ENCODE assay signal across 26 mouse cellular contexts in the genomic region with DNA sequence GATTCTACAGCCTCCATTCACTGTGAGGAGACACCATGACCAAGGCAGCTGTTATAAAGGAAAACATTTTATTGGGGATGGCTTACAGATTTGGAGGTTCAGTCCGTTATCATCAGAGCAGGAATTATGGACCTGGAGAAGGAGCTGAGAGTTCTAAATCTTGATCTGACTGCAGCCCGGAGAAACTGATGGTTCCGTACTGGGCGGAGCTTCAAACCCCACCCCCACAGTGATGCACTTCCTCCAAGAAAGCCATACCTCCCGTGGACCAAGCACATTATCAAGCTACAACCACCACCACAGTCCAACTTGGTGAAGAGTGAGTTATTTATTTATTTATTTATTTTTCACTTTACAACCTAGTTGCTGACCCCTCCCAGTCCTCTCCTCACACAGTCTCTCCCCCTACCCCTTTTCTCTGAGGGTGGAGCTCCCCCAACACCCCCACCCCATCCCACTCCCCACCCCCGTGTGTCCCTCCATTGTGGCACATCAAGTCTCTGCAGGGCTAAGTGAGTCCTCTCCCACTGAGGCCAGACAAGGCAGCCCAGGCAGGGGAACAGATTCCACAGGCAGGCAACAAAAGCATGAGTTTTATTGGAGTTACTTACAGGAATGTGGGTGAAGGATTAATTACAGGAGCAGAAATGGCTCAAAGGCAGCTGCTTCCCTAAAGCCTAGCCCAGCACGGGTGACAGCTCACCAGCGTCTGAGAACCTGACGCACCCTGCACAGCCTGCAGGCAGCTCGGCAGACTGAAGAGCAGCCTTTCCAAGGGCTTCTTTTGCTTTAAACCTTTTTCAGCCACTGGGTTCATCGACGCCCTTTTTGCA.
DNase-seq lines count a peak whose midpoint lies in the region; ATAC-seq and TF ChIP-seq lines count a peak whose summit lies in the region.
"Had no signal": no experiment of that assay in that cellular context is flagged by ENCODE, and none has a peak within 500 bp of the region (broad histone marks: within the 10 kb centered on the region; RNA-seq: fewer than 3 reads in every experiment).

No protein-coding gene starts in this region.

- 63% methylated on average over 12 of the region's 12 CpGs for WGBS in forebrain, embryonic 12.5 days
- 76% methylated on average over 12 of the region's 12 CpGs for WGBS in forebrain, embryonic 10.5 days
- 63% methylated on average over 12 of the region's 12 CpGs for WGBS in midbrain, embryonic 12.5 days
- 59% methylated on average over 12 of the region's 12 CpGs for WGBS in midbrain, embryonic 16.5 days

- no peak for TF ChIP-seq CTCF in CH12.LX (conservative IDR thresholded peaks at IDR 0.05 in 1 of 2, IDR thresholded peaks at IDR 0.05 in 1 of 2; ENCODE audit: low read depth in 2 of 2, low read length in 2 of 2)

- in situ Hi-C loops in CH12.LX (cut with MboI; ENCODE audit: low pct_ligation_motif_present, low pct_unique_long_range_greater_than_20kb, low sequenced_read_pairs): no loop called here

- TF ChIP-seq POLR2A in CH12.LX (IDR thresholded peaks at IDR 0.05; ENCODE audit: low read depth, low read length): peak; percentile 83

- H3K79me2 ChIP-seq in CH12.LX (replicated peaks; ENCODE audit: control insufficient read depth, extremely low read depth, insufficient read depth, poor library complexity, severe bottlenecking): no peaks in the 10 kb centered on the region

- H3K9ac ChIP-seq in forebrain, embryonic 12.5 days: no peak overlapping the region
- H3K9ac ChIP-seq in midbrain, embryonic 12.5 days (replicated peaks): no peak overlapping the region
- no peak overlapping the region for H3K9ac ChIP-seq in midbrain, embryonic 16.5 days (ENCODE audit: low read depth, low read length)
- H3K9ac ChIP-seq in CH12.LX (ENCODE audit: insufficient read depth, low read depth): peak overlapping the region; percentile 61
- H3K9ac ChIP-seq: heart, embryonic 15.5 days; intestine, embryonic 15.5 days; liver, embryonic 15.5 days; lung, embryonic 14.5 days had no signal

- no peak for TF ChIP-seq EP300 in CH12.LX (IDR thresholded peaks at IDR 0.05; ENCODE audit: low read length)

- no peaks in the 10 kb centered on the region for H3K36me3 ChIP-seq in forebrain, embryonic 12.5 days (replicated peaks)
- no peaks in the 10 kb centered on the region for H3K36me3 ChIP-seq in forebrain, embryonic 10.5 days (replicated peaks)
- H3K36me3 ChIP-seq in midbrain, embryonic 12.5 days: no peaks in the 10 kb centered on the region
- H3K36me3 ChIP-seq in midbrain, embryonic 16.5 days (ENCODE audit: control insufficient read depth, insufficient read depth, low read length): no peaks in the 10 kb centered on the region
- H3K36me3 ChIP-seq in CH12.LX (replicated peaks in 1 of 2; ENCODE audit: control insufficient read depth in 1 of 2, insufficient read depth in 1 of 2, low read length in 1 of 2): peaks cover 0 to 18% of the 10 kb centered on the region in 2 experiments
- H3K36me3 ChIP-seq: G1E; heart, embryonic 15.5 days; intestine, embryonic 15.5 days; liver, embryonic 15.5 days; midbrain, embryonic 10.5 days had no signal

- no peak overlapping the region for H3K4me3 ChIP-seq in forebrain, embryonic 12.5 days (replicated peaks)
- no peak overlapping the region for H3K4me3 ChIP-seq in forebrain, embryonic 10.5 days
- H3K4me3 ChIP-seq in midbrain, embryonic 12.5 days: no peak overlapping the region
- H3K4me3 ChIP-seq in midbrain, embryonic 16.5 days (ENCODE audit: low read depth, low read length): no peak overlapping the region
- H3K4me3 ChIP-seq in CH12.LX (replicated peaks in 1 of 3; ENCODE audit: low read depth in 2 of 3, low read length in 2 of 3, poor library complexity in 1 of 3): peak overlapping the region; percentile 62 to 89 (median 62)
- H3K4me3 ChIP-seq: heart, embryonic 15.5 days; intestine, embryonic 15.5 days; liver, embryonic 15.5 days; midbrain, embryonic 10.5 days had no signal

- dilution Hi-C loops in CH12.LX (cut with MboI; ENCODE audit: extremely low pct_ligation_motif_present, extremely low pct_unique_long_range_greater_than_20kb, low sequenced_read_pairs): no loop called here

- no peak for TF ChIP-seq RAD21 in CH12.LX (IDR thresholded peaks at IDR 0.05; ENCODE audit: low read depth, low read length)

- no peak overlapping the region for H3K4me2 ChIP-seq in forebrain, embryonic 12.5 days
- no peak overlapping the region for H3K4me2 ChIP-seq in midbrain, embryonic 12.5 days (replicated peaks)
- no peak overlapping the region for H3K4me2 ChIP-seq in midbrain, embryonic 16.5 days (ENCODE audit: low read length)
- H3K4me2 ChIP-seq in CH12.LX (ENCODE audit: insufficient read depth, low read depth, poor library complexity, severe bottlenecking): peak overlapping the region; percentile 96
- H3K4me2 ChIP-seq: heart, embryonic 15.5 days; intestine, embryonic 15.5 days; liver, embryonic 15.5 days; lung, embryonic 14.5 days had no signal

- H3K27ac ChIP-seq in forebrain, embryonic 12.5 days: no peak overlapping the region
- no peak overlapping the region for H3K27ac ChIP-seq in forebrain, embryonic 10.5 days
- H3K27ac ChIP-seq in midbrain, embryonic 12.5 days (replicated peaks): no peak overlapping the region
- no peak overlapping the region for H3K27ac ChIP-seq in midbrain, embryonic 16.5 days (ENCODE audit: low read length)
- no peak overlapping the region for H3K27ac ChIP-seq in CH12.LX (ENCODE audit: insufficient read depth, low read depth)
- H3K27ac ChIP-seq: heart, embryonic 15.5 days; intestine, embryonic 15.5 days; liver, embryonic 15.5 days; midbrain, embryonic 10.5 days had no signal

- DNase-seq in forebrain, embryonic 10.5 days (ENCODE audit: extremely low spot score, low spot score): no peak
- DNase-seq in CH12.LX (ENCODE audit: extremely low read depth) (peak; percentile 86), R1 (ENCODE audit: low read depth, low spot score) (peak; percentile 62)
- no peak for DNase-seq in cerebellum, adult 8-10 months
- DNase-seq in adrenal gland, adult 2 months: no peak
- DNase-seq: adrenal gland, postnatal 25 days; cerebellum, adult 18-20 months; cerebellum, postnatal 14 days; gastrocnemius, postnatal 10 days; kidney, adult 2 months; kidney, postnatal 14 days; lung, embryonic 14.5 days; lung, postnatal 14 days; right cerebral cortex, postnatal 25 days; thymus, postnatal 14 days had no signal

- no peaks in the 10 kb centered on the region for H3K9me3 ChIP-seq in forebrain, embryonic 12.5 days
- no peaks in the 10 kb centered on the region for H3K9me3 ChIP-seq in forebrain, embryonic 10.5 days
- H3K9me3 ChIP-seq in midbrain, embryonic 12.5 days: no peaks in the 10 kb centered on the region
- no peaks in the 10 kb centered on the region for H3K9me3 ChIP-seq in midbrain, embryonic 16.5 days (replicated peaks; ENCODE audit: control insufficient read depth, low read length, poor library complexity, severe bottlenecking)
- peaks cover 2% of the 10 kb centered on the region for H3K9me3 ChIP-seq in CH12.LX (replicated peaks; ENCODE audit: low read length)
- H3K9me3 ChIP-seq: heart, embryonic 15.5 days; intestine, embryonic 15.5 days; liver, embryonic 15.5 days; midbrain, embryonic 10.5 days had no signal

- H3K4me1 ChIP-seq in forebrain, embryonic 12.5 days: no peaks in the 10 kb centered on the region
- H3K4me1 ChIP-seq in forebrain, embryonic 10.5 days: peaks cover 12% of the 10 kb centered on the region
- H3K4me1 ChIP-seq in midbrain, embryonic 12.5 days: peaks cover 4% of the 10 kb centered on the region; the same call in 1 of the 2 replicates
- no peaks in the 10 kb centered on the region for H3K4me1 ChIP-seq in midbrain, embryonic 16.5 days (ENCODE audit: control insufficient read depth, insufficient read depth, low read length)
- H3K4me1 ChIP-seq in CH12.LX (ENCODE audit: control insufficient read depth in 1 of 2, insufficient read depth in 2 of 2): peaks cover 0 to 10% of the 10 kb centered on the region in 2 experiments; a peak in 2 of 4 replicates
- H3K4me1 ChIP-seq: intestine, embryonic 15.5 days; liver, embryonic 15.5 days; midbrain, embryonic 10.5 days had no signal

- H3K27me3 ChIP-seq in forebrain, embryonic 12.5 days: no peaks in the 10 kb centered on the region
- H3K27me3 ChIP-seq in forebrain, embryonic 10.5 days (ENCODE audit: poor library complexity, severe bottlenecking): no peaks in the 10 kb centered on the region
- H3K27me3 ChIP-seq in midbrain, embryonic 12.5 days: no peaks in the 10 kb centered on the region
- H3K27me3 ChIP-seq in midbrain, embryonic 16.5 days (ENCODE audit: control insufficient read depth, insufficient read depth, low read depth, low read length): no peaks in the 10 kb centered on the region
- no peaks in the 10 kb centered on the region for H3K27me3 ChIP-seq in CH12.LX (replicated peaks)
- H3K27me3 ChIP-seq: heart, embryonic 15.5 days; intestine, embryonic 15.5 days; liver, embryonic 15.5 days; Patski had no signal

- ATAC-seq in forebrain, embryonic 12.5 days (ENCODE audit: low FRiP score): 0 out of 2 replicates have a peak, but pooled peaks have one; percentile 49
- 0 out of 2 replicates have a peak, but pooled peaks have one; percentile 27 for ATAC-seq in midbrain, embryonic 12.5 days (ENCODE audit: low FRiP score, low read depth)
- no peak for ATAC-seq in midbrain, embryonic 16.5 days
- ATAC-seq: CD4-positive, CD25-positive, alpha-beta regulatory T cell, adult 4 months; hindbrain, embryonic 16.5 days; intestine, embryonic 15.5 days; Patski had no signal

TF ChIP-seq in CH12.LX, 34 proteins besides CTCF, POLR2A, EP300 and RAD21 (continues in another document):
- TF ChIP-seq MYC (IDR thresholded peaks at IDR 0.05; ENCODE audit: low read depth, low read length) (0 out of 2 replicates have a peak, but pooled peaks have one; percentile 31), MAX (IDR thresholded peaks at IDR 0.05; ENCODE audit: low read length) (peak; percentile 32; the same call in 1 of the 2 replicates), SIN3A (IDR thresholded peaks at IDR 0.05; ENCODE audit: low read length) (peak; percentile 55; the same call in 1 of the 2 replicates), HCFC1 (IDR thresholded peaks at IDR 0.05; ENCODE audit: low read depth, low read length) (peak; percentile 39), CHD2 (IDR thresholded peaks at IDR 0.05; ENCODE audit: low read length) (no peak), GABPA (IDR thresholded peaks at IDR 0.05; ENCODE audit: insufficient replicate concordance, low read depth, low read length) (no peak), NELFE (IDR thresholded peaks at IDR 0.05; ENCODE audit: low read depth, low read length) (peak; percentile 81), ELF1 (IDR thresholded peaks at IDR 0.05; ENCODE audit: low read depth, low read length) (peak; percentile 76), UBTF (IDR thresholded peaks at IDR 0.05; ENCODE audit: low read depth, low read length) (no peak), TBP (conservative IDR thresholded peaks at IDR 0.05; ENCODE audit: low read depth, low read length) (peak; percentile 71), ZMIZ1 (IDR thresholded peaks at IDR 0.05; ENCODE audit: low read depth, low read length) (peak; percentile 59; the same call in 1 of the 2 replicates), BHLHE40 (IDR thresholded peaks at IDR 0.05; ENCODE audit: low read depth, low read length) (no peak), POLR2AphosphoS2 (IDR thresholded peaks at IDR 0.05; ENCODE audit: low read depth, low read length) (no peak), RCOR1 (conservative IDR thresholded peaks at IDR 0.05; ENCODE audit: low read depth, low read length) (no peak)

Comparison
In these comparisons a context has a peak if more than half of its experiments do, and no peak if none do; other contexts are left out.
1. H3K4me3 ChIP-seq: peak in CH12.LX (3 of 3); none in forebrain, embryonic 12.5 days (single experiment), forebrain, embryonic 10.5 days (single experiment), midbrain, embryonic 12.5 days (single experiment) and midbrain, embryonic 16.5 days (single experiment).
2. DNase-seq: peak in CH12.LX (single experiment) and R1 (single experiment); none in forebrain, embryonic 10.5 days (single experiment), cerebellum, adult 8-10 months (single experiment) and adrenal gland, adult 2 months (single experiment).